Mouse (Mus musculus) heart, embryonic 11.5 days (tissue): ENCODE measurements around the gene Nr1i3. TPM values are rescaled to one million over a fixed set of nuclear protein-coding genes. Genes with fewer than 3 reads are reported as not detected.

Experiments
- ATAC-seq: fragments of 200-750 bp; cut with Nextera tagmentation; replicated peaks from 2 replicates; pipeline ENCODE4 v1.8.0; 2017; ENCODE audit warnings: moderate library complexity; ENCODE audit not compliant: insufficient number of reproducible peaks, low FRiP score, low TSS enrichment
- H3K27ac ChIP-seq: fragments of 300-500 bp; sonication (generic); 2 replicates; pipeline ENCODE4 v1.5.1; 2014; ENCODE audit warnings: mild to moderate bottlenecking, low read depth, low read length
- H3K27me3 ChIP-seq: fragments of 300-500 bp; sonication (generic); 2 replicates; pipeline ENCODE4 v1.6.1; 2014; ENCODE audit warnings: mild to moderate bottlenecking, low read length, mixed read lengths; ENCODE audit not compliant: control insufficient read depth, insufficient read depth
- H3K36me3 ChIP-seq: fragments of 300-500 bp; sonication (generic); 2 replicates; pipeline ENCODE4 v1.6.1; 2014; ENCODE audit warnings: mild to moderate bottlenecking, low read length, moderate library complexity, mixed read lengths; ENCODE audit not compliant: control insufficient read depth, insufficient read depth
- H3K4me1 ChIP-seq: fragments of 300-500 bp; sonication (generic); 2 replicates; pipeline ENCODE4 v1.6.1; 2014; ENCODE audit warnings: low read length; ENCODE audit not compliant: control insufficient read depth, insufficient read depth
- H3K4me2 ChIP-seq: fragments of 300-500 bp; sonication (generic); 2 replicates; pipeline ENCODE4 v1.6.1; 2014; ENCODE audit warnings: mild to moderate bottlenecking, moderate library complexity
- H3K4me3 ChIP-seq: fragments of 300-500 bp; sonication (generic); 2 replicates; pipeline ENCODE4 v1.5.1; 2014; ENCODE audit warnings: low read depth, low read length
- H3K9ac ChIP-seq: fragments of 300-500 bp; sonication (generic); 2 replicates; pipeline ENCODE4 v1.6.1; 2014; ENCODE audit warnings: mild to moderate bottlenecking, low read depth, low read length, moderate library complexity
- H3K9me3 ChIP-seq: fragments of 300-500 bp; sonication (generic); replicated peaks from 2 replicates; pipeline ENCODE4 v1.6.1; 2016; ENCODE audit warnings: low read length; ENCODE audit not compliant: control insufficient read depth
- WGBS: fragments of 180-500 bp; shearing (Covaris S2); extraction: QIAGEN DNeasy Blood & Tissue Kit; methylation state at CpG from one replicate; pipeline ENCODE4 v1.1.7; 2014; ENCODE audit not compliant: insufficient replicate concordance; 5-methylcytosine and 5-hydroxymethylcytosine counted together
- polyA plus RNA-seq: library from polyadenylated mRNA; unstranded; fragments of >200 nt; fragmentation: Nextera tagmentation; extraction: Ambion mirVana; gene quantifications from 2 replicates; pipeline ENCODE4 v1.2.1, GENCODE M21; 2014

Nr1i3 gene
- polyA plus RNA-seq, 1 experiment from 2014 or later = 0.19 TPM

DNA sequence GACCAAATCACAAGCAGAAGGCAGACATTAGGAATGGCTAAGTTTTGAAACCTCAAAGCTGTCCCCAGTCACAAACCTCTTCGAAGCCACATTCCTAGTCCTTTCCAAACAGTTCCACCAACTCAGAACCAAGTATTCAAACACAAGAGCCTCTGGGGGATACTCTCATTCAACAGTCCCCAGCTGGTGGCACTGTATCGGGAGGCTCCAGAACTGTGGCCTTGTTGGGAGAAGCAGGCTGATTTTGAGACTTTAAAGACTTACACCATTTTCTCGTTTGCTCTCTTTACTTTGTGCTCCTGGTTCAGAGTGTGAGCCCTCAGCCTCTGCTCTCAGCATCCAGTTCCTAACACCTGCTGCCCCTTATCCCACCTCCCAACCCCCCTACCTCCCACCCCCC is 30.7 kb upstream of the Nr1i3 start:
- H3K27ac ChIP-seq = no peak overlapping the region
- WGBS = 86% methylated on average over 3 of the region's 3 CpGs
- ATAC-seq = no peak
- no peaks in the 10 kb centered on the region for H3K36me3 ChIP-seq
- H3K4me2 ChIP-seq = no peak overlapping the region
- no peak overlapping the region for H3K9ac ChIP-seq
- H3K9me3 ChIP-seq = no peaks in the 10 kb centered on the region
- no peak overlapping the region for H3K4me3 ChIP-seq
- no peaks in the 10 kb centered on the region for H3K27me3 ChIP-seq
- H3K4me1 ChIP-seq = peaks cover 18% of the 10 kb centered on the region

DNA sequence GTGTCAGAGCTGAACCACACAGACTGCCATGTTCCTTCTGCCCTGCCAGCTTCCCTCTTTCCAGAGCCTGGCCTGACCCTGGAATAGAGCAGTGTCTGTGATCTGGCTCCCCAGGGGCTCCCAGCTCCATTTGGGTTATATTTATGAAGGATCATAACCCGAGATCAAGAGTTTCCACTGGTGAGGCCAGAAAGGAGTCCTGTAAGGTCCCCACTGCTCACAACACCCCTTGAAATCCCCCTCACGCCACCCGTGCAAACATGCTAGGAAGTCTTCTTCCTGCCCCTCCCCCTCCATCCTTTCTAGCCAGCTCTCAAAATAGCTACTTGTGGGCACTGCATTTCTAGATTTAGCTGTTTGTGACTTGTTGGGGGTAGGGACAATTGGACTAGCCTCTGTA is 30.1 kb upstream of the Nr1i3 start:
- Histone ChIP-seq H3K27me3 (no peaks in the 10 kb centered on the region), H3K36me3 (no peaks in the 10 kb centered on the region), H3K9me3 (no peaks in the 10 kb centered on the region), H3K4me1 (peaks cover 18% of the 10 kb centered on the region), H3K4me2 (peak overlapping the region; percentile 9), H3K27ac (peak overlapping the region; percentile 60; the same call in 1 of the 2 replicates), H3K9ac (no peak overlapping the region), H3K4me3 (no peak overlapping the region)
- ATAC-seq = no peak
- 33% methylated on average over 3 of the region's 3 CpGs for WGBS

- ATAC-seq = no peak
- H3K4me1 ChIP-seq = peaks cover 24% of the 10 kb centered on the region
- H3K9me3 ChIP-seq = no peaks in the 10 kb centered on the region
- no peaks in the 10 kb centered on the region for H3K36me3 ChIP-seq
- H3K4me2 ChIP-seq = no peak overlapping the region
- 70% methylated on average over 7 of the region's 7 CpGs for WGBS
- H3K27ac ChIP-seq = no peak overlapping the region
- H3K4me3 ChIP-seq = no peak overlapping the region
- H3K27me3 ChIP-seq = no peaks in the 10 kb centered on the region
- H3K9ac ChIP-seq = no peak overlapping the region
These were observed 29.5 kb upstream of the Nr1i3 start for GRCm38 (mm10) chr1:171184314-171184713.

DNA sequence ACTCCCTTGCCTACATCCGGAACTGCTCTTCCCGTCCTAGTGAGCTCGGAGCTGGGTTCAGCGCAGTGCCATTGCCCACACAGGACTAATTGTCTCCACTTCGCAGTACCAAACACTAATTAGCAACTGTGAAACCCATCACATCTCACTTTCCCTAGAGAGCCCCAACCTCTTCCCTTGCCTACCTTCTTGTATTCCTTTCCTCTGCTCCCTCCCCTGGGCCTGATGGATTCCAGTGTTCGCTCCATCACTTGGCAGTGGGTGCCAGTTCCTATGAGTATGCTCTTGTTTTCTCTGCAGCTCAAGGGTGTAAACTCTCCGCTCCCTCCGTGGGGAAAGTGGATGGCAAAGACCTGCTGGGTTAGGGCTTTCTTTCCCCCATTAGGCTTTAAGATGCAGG is 28.1 kb upstream of the Nr1i3 start:
- Histone ChIP-seq H3K9ac (no peak overlapping the region), H3K27me3 (no peaks in the 10 kb centered on the region), H3K9me3 (no peaks in the 10 kb centered on the region), H3K4me3 (no peak overlapping the region), H3K4me2 (no peak overlapping the region; the same call in 1 of the 2 replicates), H3K27ac (no peak overlapping the region), H3K4me1 (peaks cover 31% of the 10 kb centered on the region), H3K36me3 (no peaks in the 10 kb centered on the region)
- WGBS = 52% methylated on average over 8 of the region's 8 CpGs
- no peak for ATAC-seq

DNA sequence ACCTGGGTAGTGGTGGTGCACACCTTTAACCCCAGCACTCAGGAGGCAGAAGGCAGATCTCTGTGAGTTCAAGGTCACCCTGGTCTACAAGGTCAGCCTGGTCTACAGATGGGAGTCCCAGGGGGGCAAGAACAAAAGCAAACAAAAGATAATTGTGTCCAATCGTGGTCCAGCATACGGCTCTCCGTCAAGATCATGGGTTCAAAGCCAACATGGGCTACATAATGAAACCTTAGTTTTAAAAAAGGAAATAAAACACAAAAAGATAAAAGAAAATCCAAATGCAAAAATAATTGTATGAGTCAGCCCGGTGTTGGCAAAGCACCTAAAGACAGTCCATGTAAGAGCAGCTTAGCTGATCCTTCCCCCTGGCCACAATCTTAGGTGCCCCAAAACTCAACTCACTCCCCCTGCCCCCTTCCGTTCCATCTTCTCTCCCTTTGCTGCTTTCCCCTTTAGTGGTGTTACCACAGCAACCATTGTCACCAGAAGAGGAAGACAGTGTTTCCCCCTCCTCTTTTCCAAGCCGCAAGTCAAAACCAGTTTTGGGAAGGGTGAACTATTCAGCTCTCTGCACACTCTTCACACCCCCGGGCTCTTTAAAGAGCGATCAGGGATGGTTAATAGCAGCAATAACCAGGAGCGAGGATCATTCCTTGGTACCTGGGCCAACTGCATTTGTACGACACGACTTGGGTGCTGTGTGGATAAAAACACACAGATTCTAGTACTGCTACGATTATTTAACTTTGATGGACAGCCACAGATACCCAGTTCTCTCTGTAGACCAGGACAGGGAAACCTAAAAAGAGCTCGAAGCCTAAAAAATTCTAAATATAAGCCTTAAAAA is 25.7 kb upstream of the Nr1i3 start:
- H3K4me1 ChIP-seq = peaks cover 37% of the 10 kb centered on the region
- H3K9ac ChIP-seq = no peak overlapping the region
- no peaks in the 10 kb centered on the region for H3K36me3 ChIP-seq
- H3K4me2 ChIP-seq = no peak overlapping the region
- peaks cover 5% of the 10 kb centered on the region; the same call in 1 of the 2 replicates for H3K27me3 ChIP-seq
- no peaks in the 10 kb centered on the region for H3K9me3 ChIP-seq
- H3K27ac ChIP-seq = no peak overlapping the region
- no peak overlapping the region for H3K4me3 ChIP-seq
- 69% methylated on average over 13 of the region's 13 CpGs for WGBS
- no peak for ATAC-seq

DNA sequence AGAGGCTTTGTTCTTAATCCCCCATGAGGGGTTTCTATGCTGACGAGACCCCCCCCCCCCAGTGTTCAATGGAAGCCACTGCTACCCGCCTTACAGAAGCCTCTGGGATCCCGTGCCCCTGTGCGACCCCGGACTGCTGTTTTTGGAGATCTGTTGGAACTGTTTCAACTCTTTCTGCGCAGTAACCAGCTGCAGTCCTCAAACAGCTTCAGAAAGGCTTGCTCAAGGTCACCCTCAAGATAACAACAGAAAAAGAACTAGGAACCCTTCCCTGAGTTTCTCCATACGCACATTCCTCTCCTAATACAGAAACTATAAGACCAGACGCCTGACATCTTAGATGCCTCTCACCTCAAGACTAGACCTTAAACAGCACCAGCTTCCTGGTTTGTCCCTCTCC is 24.7 kb upstream of the Nr1i3 start:
- Histone ChIP-seq H3K4me2 (peak overlapping the region; percentile 36), H3K4me1 (peaks cover 41% of the 10 kb centered on the region), H3K36me3 (no peaks in the 10 kb centered on the region), H3K27me3 (peaks cover 12% of the 10 kb centered on the region; the same call in 1 of the 2 replicates), H3K27ac (peak overlapping the region; percentile 88), H3K9me3 (no peaks in the 10 kb centered on the region), H3K9ac (peak overlapping the region; percentile 24; the same call in 1 of the 2 replicates), H3K4me3 (no peak overlapping the region)
- ATAC-seq = no peak
- WGBS = 17% methylated on average over 8 of the region's 8 CpGs

GRCm38 (mm10) chr1:171189476-171190114 is 24.2 kb upstream of the Nr1i3 start:
- Histone ChIP-seq H3K4me3 (no peak overlapping the region), H3K4me2 (peak overlapping the region; percentile 36), H3K27ac (peak overlapping the region; percentile 88), H3K4me1 (peaks cover 44% of the 10 kb centered on the region), H3K27me3 (peaks cover 14% of the 10 kb centered on the region; the same call in 1 of the 2 replicates), H3K36me3 (no peaks in the 10 kb centered on the region), H3K9ac (peak overlapping the region; percentile 24), H3K9me3 (no peaks in the 10 kb centered on the region)
- no peak; the same call in 1 of the 2 replicates for ATAC-seq
- 40% methylated on average over 14 of the region's 14 CpGs for WGBS

DNA sequence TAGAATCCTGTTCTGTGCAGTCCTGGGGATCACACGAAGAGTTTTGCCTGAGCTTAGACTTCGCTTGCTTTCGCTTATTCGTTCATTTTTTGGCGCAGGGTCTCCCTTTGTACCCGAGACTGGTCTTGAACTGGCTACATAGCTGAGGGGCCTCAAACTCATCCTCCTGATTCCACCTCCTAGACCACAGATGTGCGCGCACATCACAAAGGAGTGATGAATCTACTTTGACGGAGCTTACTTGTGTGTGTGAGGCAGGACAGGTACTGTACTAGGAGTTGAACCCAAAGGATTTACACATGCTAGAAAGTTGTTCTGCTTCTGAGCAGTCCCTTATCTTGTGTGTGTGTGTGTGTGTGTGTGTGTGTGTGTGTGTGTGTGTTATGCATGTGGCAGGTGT is 22.9 kb upstream of the Nr1i3 start:
- ATAC-seq = no peak
- no peak overlapping the region for H3K9ac ChIP-seq
- H3K4me2 ChIP-seq = no peak overlapping the region
- no peak overlapping the region for H3K27ac ChIP-seq
- no peak overlapping the region for H3K4me3 ChIP-seq
- H3K9me3 ChIP-seq = no peaks in the 10 kb centered on the region
- no peaks in the 10 kb centered on the region for H3K36me3 ChIP-seq
- peaks cover 47% of the 10 kb centered on the region for H3K4me1 ChIP-seq
- H3K27me3 ChIP-seq = peaks cover 26% of the 10 kb centered on the region; the same call in 1 of the 2 replicates
- WGBS = 90% methylated on average over 9 of the region's 9 CpGs
